Mouse (Mus musculus) midbrain, embryonic 11.5 days (tissue): ENCODE measurements around the gene Agfg2. TPM values are rescaled to one million over a fixed set of nuclear protein-coding genes. Genes with fewer than 3 reads are reported as not detected.
"Not testable (repeated sequence)": the region's sequence is repeated elsewhere in the genome, so short reads cannot be mapped to it uniquely, and the experiment has no call there.

Experiments
- ATAC-seq: fragments of 200-750 bp; cut with Nextera tagmentation; 2 replicates; pipeline ENCODE4 v1.8.0; 2017; ENCODE audit warnings: moderate TSS enrichment, moderate library complexity; ENCODE audit not compliant: low FRiP score
- DNase-seq: peaks from one replicate; pipeline ENCODE4 v3.0.0; 2015; ENCODE audit warnings: low spot score; ENCODE audit errors: missing footprints
- H3K27ac ChIP-seq: fragments of 300-500 bp; sonication (generic); 2 replicates; pipeline ENCODE4 v1.5.1; 2014; ENCODE audit warnings: low read depth, low read length
- H3K27me3 ChIP-seq: fragments of 300-500 bp; sonication (generic); 2 replicates; pipeline ENCODE4 v1.6.1; 2014; ENCODE audit warnings: mild to moderate bottlenecking, low read length, moderate library complexity, mixed read lengths; ENCODE audit not compliant: control insufficient read depth, insufficient read depth
- H3K36me3 ChIP-seq: fragments of 300-500 bp; sonication (generic); 2 replicates; pipeline ENCODE4 v1.6.1; 2014; ENCODE audit warnings: mild to moderate bottlenecking, low read length, moderate library complexity, mixed read lengths; ENCODE audit not compliant: control insufficient read depth, insufficient read depth
- H3K4me1 ChIP-seq: fragments of 300-500 bp; sonication (generic); 2 replicates; pipeline ENCODE4 v1.6.1; 2014; ENCODE audit warnings: low read length; ENCODE audit not compliant: control insufficient read depth, insufficient read depth
- H3K4me2 ChIP-seq: fragments of 300-500 bp; sonication (generic); 2 replicates; pipeline ENCODE4 v1.6.1; 2014; ENCODE audit warnings: mild to moderate bottlenecking, moderate library complexity
- H3K4me3 ChIP-seq: fragments of 300-500 bp; sonication (generic); 2 replicates; pipeline ENCODE4 v1.5.1; 2014; ENCODE audit warnings: low read depth, low read length
- H3K9ac ChIP-seq: fragments of 300-500 bp; sonication (generic); 2 replicates; pipeline ENCODE4 v1.6.1; 2014; ENCODE audit warnings: low read length
- H3K9me3 ChIP-seq: fragments of 300-500 bp; sonication (generic); 2 replicates; pipeline ENCODE4 v1.6.1; 2016; ENCODE audit warnings: low read length; ENCODE audit not compliant: control insufficient read depth
- WGBS: fragments of 180-500 bp; shearing (Covaris S2); extraction: QIAGEN DNeasy Blood & Tissue Kit; methylation state at CpG from one replicate; pipeline ENCODE4 v1.1.7; 2014; 5-methylcytosine and 5-hydroxymethylcytosine counted together
- polyA plus RNA-seq: library from polyadenylated mRNA; unstranded; fragments of >200 nt; fragmentation: Nextera tagmentation; extraction: Ambion mirVana; gene quantifications from 2 replicates; pipeline ENCODE4 v1.2.1, GENCODE M21; 2014

Agfg2 gene
- 13.6 and 14.9 TPM in 2 replicates for polyA plus RNA-seq

- ATAC-seq (peak; percentile 98), DNase-seq (peak; percentile 98)
- Histone ChIP-seq H3K36me3 (no peaks in the 10 kb centered on the region), H3K9ac (peak within 1 kb of the TSS; percentile 73), H3K4me3 (peak within 1 kb of the TSS; percentile 67), H3K4me1 (peaks cover 16% of the 10 kb centered on the region), H3K27me3 (no peaks in the 10 kb centered on the region), H3K4me2 (peak within 1 kb of the TSS; percentile 91), H3K27ac (peak within 1 kb of the TSS; percentile 21; the same call in 1 of the 2 replicates), H3K9me3 (no peaks in the 10 kb centered on the region)
- under 1% methylated on average over 62 of the region's 62 CpGs for WGBS
These were observed at the start of gene Agfg2 for GRCm38 (mm10) chr5:137684294-137685123. Agfg2 (minus strand) TSS chr5:137684726.

- H3K4me3 ChIP-seq = peak overlapping the region; percentile 15; the same call in 1 of the 2 replicates
These were observed 49.2 kb upstream of the Agfg2 start for GRCm38 (mm10) chr5:137733638-137734288.

GRCm38 (mm10) chr5:137726767-137727166, 42.2 kb upstream of the Agfg2 start:
- Histone ChIP-seq H3K27me3 (no peaks in the 10 kb centered on the region), H3K36me3 (no peaks in the 10 kb centered on the region), H3K4me3 (no peak overlapping the region), H3K4me2 (no peak overlapping the region), H3K27ac (no peak overlapping the region), H3K4me1 (peaks cover 4% of the 10 kb centered on the region), H3K9me3 (no peaks in the 10 kb centered on the region), H3K9ac (no peak overlapping the region)
- WGBS = 78% methylated on average over 6 of the region's 6 CpGs
- ATAC-seq (no peak), DNase-seq (no peak)

More at GRCm38 (mm10) chr5:137733638-137734288, 49.2 kb upstream of the Agfg2 start:
- peaks cover 7% of the 10 kb centered on the region; the same call in 1 of the 2 replicates for H3K36me3 ChIP-seq
- no peaks in the 10 kb centered on the region for H3K9me3 ChIP-seq
- H3K4me1 ChIP-seq = peaks cover 46% of the 10 kb centered on the region
- ATAC-seq = peak; percentile 75
- H3K9ac ChIP-seq = peak overlapping the region; percentile 59
- no peaks in the 10 kb centered on the region for H3K27me3 ChIP-seq
- H3K27ac ChIP-seq = peak overlapping the region; percentile 97
- peak overlapping the region; percentile 42 for H3K4me2 ChIP-seq
- DNase-seq = peak; percentile 95
- WGBS = 46% methylated on average over 12 of the region's 12 CpGs

GRCm38 (mm10) chr5:137723840-137724239, 39.3 kb upstream of the Agfg2 start:
- Histone ChIP-seq H3K36me3 (no peaks in the 10 kb centered on the region), H3K4me3 (no peak overlapping the region), H3K4me2 (no peak overlapping the region), H3K4me1 (no peaks in the 10 kb centered on the region), H3K9ac (no peak overlapping the region), H3K9me3 (no peaks in the 10 kb centered on the region), H3K27me3 (no peaks in the 10 kb centered on the region), H3K27ac (no peak overlapping the region)
- WGBS = 87% methylated on average over 5 of the region's 5 CpGs
- ATAC-seq = no peak
- no peak for DNase-seq

GRCm38 (mm10) chr5:137720558-137721164, 36.1 kb upstream of the Agfg2 start:
- H3K27me3 ChIP-seq, H3K9me3 ChIP-seq, H3K27ac ChIP-seq, ATAC-seq, H3K4me3 ChIP-seq, H3K9ac ChIP-seq, H3K36me3 ChIP-seq, H3K4me1 ChIP-seq, DNase-seq, H3K4me2 ChIP-seq: not testable (repeated sequence)
- WGBS = 37% methylated on average over 9 of the region's 16 CpGs

- H3K9me3 ChIP-seq = no peaks in the 10 kb centered on the region
- H3K4me2 ChIP-seq = no peak overlapping the region
- no peak for DNase-seq
- no peak overlapping the region for H3K9ac ChIP-seq
- no peaks in the 10 kb centered on the region for H3K27me3 ChIP-seq
- H3K36me3 ChIP-seq = no peaks in the 10 kb centered on the region
- no peak for ATAC-seq
- no peak overlapping the region for H3K27ac ChIP-seq
- H3K4me3 ChIP-seq = no peak overlapping the region
- 91% methylated on average over 6 of the region's 6 CpGs for WGBS
- H3K4me1 ChIP-seq = no peaks in the 10 kb centered on the region
These were observed 34.6 kb upstream of the Agfg2 start for GRCm38 (mm10) chr5:137719088-137719487.

- WGBS = 73% methylated on average over 8 of the region's 8 CpGs
These were observed 33.7 kb upstream of the Agfg2 start for GRCm38 (mm10) chr5:137718020-137718790.

GRCm38 (mm10) chr5:137715685-137716084, 31.2 kb upstream of the Agfg2 start:
- H3K4me3 ChIP-seq = no peak overlapping the region
- H3K36me3 ChIP-seq = no peaks in the 10 kb centered on the region
- no peak overlapping the region for H3K27ac ChIP-seq
- H3K9ac ChIP-seq = no peak overlapping the region
- DNase-seq = no peak
- H3K27me3 ChIP-seq = no peaks in the 10 kb centered on the region
- ATAC-seq = no peak
- no peak overlapping the region for H3K4me2 ChIP-seq
- no peaks in the 10 kb centered on the region for H3K4me1 ChIP-seq
- WGBS = 83% methylated on average over 8 of the region's 8 CpGs
- no peaks in the 10 kb centered on the region for H3K9me3 ChIP-seq

More at GRCm38 (mm10) chr5:137718020-137718790, 33.7 kb upstream of the Agfg2 start:
- DNase-seq (no peak), ATAC-seq (no peak)
- Histone ChIP-seq H3K27ac (no peak overlapping the region), H3K4me3 (no peak overlapping the region), H3K4me2 (no peak overlapping the region), H3K36me3 (no peaks in the 10 kb centered on the region), H3K9ac (no peak overlapping the region), H3K27me3 (no peaks in the 10 kb centered on the region), H3K4me1 (no peaks in the 10 kb centered on the region), H3K9me3 (no peaks in the 10 kb centered on the region)
